Mouse (Mus musculus) thymus, adult 2 months (tissue): ENCODE measurements around the gene Gpatch4. TPM values are rescaled to one million over a fixed set of nuclear protein-coding genes. Genes with fewer than 3 reads are reported as not detected.
A peak's percentile ranks its signal among the peaks of the same experiment; 100 is the strongest.

ENCODE experiments used
- DNase-seq: peaks from one replicate; pipeline ENCODE4 v3.0.0; 2021
- H3K27ac ChIP-seq: fragments of 200-500 bp; 2 replicates; pipeline ENCODE4 v1.5.1; 2012; ENCODE audit warnings: low read length, control low read depth; ENCODE audit not compliant: control insufficient read depth, insufficient read depth
- H3K27me3 ChIP-seq: fragments of 200-500 bp; 2 replicates; pipeline ENCODE4 v1.6.1; 2012; ENCODE audit warnings: mild to moderate bottlenecking, low read length, moderate library complexity, mixed read lengths; ENCODE audit not compliant: control insufficient read depth, insufficient read depth
- H3K36me3 ChIP-seq: fragments of 200-500 bp; 2 replicates; pipeline ENCODE4 v1.6.1; 2012; ENCODE audit warnings: mild to moderate bottlenecking, low read length, moderate library complexity; ENCODE audit not compliant: control insufficient read depth, insufficient read depth
- H3K4me1 ChIP-seq: fragments of 200-500 bp; replicated peaks from 2 replicates; pipeline ENCODE4 v1.6.1; 2012; ENCODE audit warnings: low read length; ENCODE audit not compliant: control insufficient read depth, insufficient read depth
- H3K4me3 ChIP-seq: fragments of 200-500 bp; 2 replicates; pipeline ENCODE4 v1.5.1; 2012; ENCODE audit warnings: mild to moderate bottlenecking, low read length, control low read depth, moderate library complexity; ENCODE audit not compliant: control insufficient read depth, insufficient read depth
- CTCF ChIP-seq: fragments of 200-500 bp; IDR thresholded peaks from 2 replicates; pipeline ENCODE4 v1.5.1; 2012; ENCODE audit warnings: mild to moderate bottlenecking, control low read depth, low read length, moderate library complexity, borderline replicate concordance; ENCODE audit not compliant: control insufficient read depth, poor library complexity, insufficient read depth; ENCODE audit errors: extremely low read depth
- POLR2A ChIP-seq: fragments of 200-500 bp; IDR thresholded peaks from 2 replicates; pipeline ENCODE4 v1.6.1; 2012; ENCODE audit warnings: mild to moderate bottlenecking, low read length, control low read depth, moderate library complexity; ENCODE audit not compliant: control insufficient read depth, poor library complexity, insufficient read depth; ENCODE audit errors: extremely low read depth
- WGBS: fragments of 180-500 bp; shearing (Covaris S2); methylation state at CpG from one replicate; pipeline ENCODE4 v1.1.7; 2018; 5-methylcytosine and 5-hydroxymethylcytosine counted together
- polyA plus RNA-seq: library from polyadenylated mRNA; depleted of rRNA; stranded (reverse); fragments of >200 nt; gene quantifications from 2 replicates; pipeline ENCODE4 v1.2.3, GENCODE M21; 2012

Gpatch4 gene
- polyA plus RNA-seq, 1 experiment = 11.3 TPM

- DNase-seq = peak; percentile 31
- 10% methylated on average over 6 of the region's 6 CpGs for WGBS
- Histone ChIP-seq H3K4me1 (no peaks in the 10 kb centered on the region), H3K36me3 (no peaks in the 10 kb centered on the region), H3K4me3 (no peak overlapping the region), H3K27ac (no peak overlapping the region), H3K27me3 (no peaks in the 10 kb centered on the region)
- TF ChIP-seq POLR2A = no peak
- no peak for TF ChIP-seq CTCF
Measured at GRCm38 (mm10) chr3:88010634-88011265, 32.2 kb upstream of the Gpatch4 start.

GRCm38 (mm10) chr3:88022322-88023191 is 20.4 kb upstream of the Gpatch4 start:
- Histone ChIP-seq H3K4me1 (peaks cover 5% of the 10 kb centered on the region; the same call in 1 of the 2 replicates), H3K36me3 (no peaks in the 10 kb centered on the region), H3K27me3 (peaks cover 30% of the 10 kb centered on the region), H3K4me3 (peak overlapping the region; percentile 21), H3K27ac (no peak overlapping the region)
- TF ChIP-seq CTCF (no peak), POLR2A (no peak)
- WGBS = 3% methylated on average over 66 of the region's 66 CpGs
- peak; percentile 71 for DNase-seq

- no peak for TF ChIP-seq CTCF
- TF ChIP-seq POLR2A = no peak
- Histone ChIP-seq H3K27me3 (peaks cover 30% of the 10 kb centered on the region), H3K4me1 (peaks cover 5% of the 10 kb centered on the region; the same call in 1 of the 2 replicates), H3K4me3 (peak overlapping the region; percentile 21), H3K36me3 (no peaks in the 10 kb centered on the region), H3K27ac (no peak overlapping the region)
- DNase-seq = no peak
- WGBS = 4% methylated on average over 81 of the region's 81 CpGs
Measured at GRCm38 (mm10) chr3:88023192-88024074, 19.5 kb upstream of the Gpatch4 start.

- H3K27me3 ChIP-seq = peaks cover 22% of the 10 kb centered on the region
- no peak for DNase-seq
Measured at GRCm38 (mm10) chr3:88026823-88027222, 16.1 kb upstream of the Gpatch4 start.

GRCm38 (mm10) chr3:88027434-88028186 is 15.3 kb upstream of the Gpatch4 start, which contains the start of gene Hapln2:
Gene Hapln2 (minus strand): TSS chr3:88027583.
- TF ChIP-seq POLR2A (no peak), CTCF (no peak)
- H3K36me3 ChIP-seq = no peaks in the 10 kb centered on the region
- DNase-seq = peak; percentile 10
- 66% methylated on average over 5 of the region's 5 CpGs for WGBS
- peaks cover 18% of the 10 kb centered on the region for H3K27me3 ChIP-seq
- H3K27ac ChIP-seq = no peak within 1 kb of the TSS
- H3K4me3 ChIP-seq = no peak within 1 kb of the TSS
- peaks cover 1% of the 10 kb centered on the region; the same call in 1 of the 2 replicates for H3K4me1 ChIP-seq

More at GRCm38 (mm10) chr3:88026823-88027222, 16.1 kb upstream of the Gpatch4 start:
- H3K36me3 ChIP-seq = no peaks in the 10 kb centered on the region
- no peak overlapping the region for H3K4me3 ChIP-seq
- WGBS = 56% methylated on average over 7 of the region's 7 CpGs
- no peak overlapping the region for H3K27ac ChIP-seq
- H3K4me1 ChIP-seq = peaks cover 5% of the 10 kb centered on the region; the same call in 1 of the 2 replicates
- TF ChIP-seq CTCF = no peak
